Mouse (Mus musculus) G1E (cell line): ENCODE measurements around the gene Dok1. TPM values are rescaled to one million over a fixed set of nuclear protein-coding genes. Genes with fewer than 3 reads are reported as not detected.

Experiments
- ATAC-seq: 2 replicates; pipeline ENCODE4 v1.8.0; 2016; ENCODE audit warnings: mild to moderate bottlenecking; ENCODE audit not compliant: insufficient number of reproducible peaks, poor library complexity, low FRiP score, severe bottlenecking; ENCODE audit errors: extremely low read depth
- DNase-seq: peaks from one replicate; pipeline ENCODE4 v3.0.0; 2012; ENCODE audit warnings: low spot score
- H3K27me3 ChIP-seq: 2 replicates; pipeline ENCODE4 v1.6.1; 2012; ENCODE audit warnings: mild to moderate bottlenecking, low read length, inconsistent platforms; ENCODE audit not compliant: insufficient read depth
- H3K36me3 ChIP-seq: replicated peaks from 2 replicates; pipeline ENCODE3; 2012; ENCODE audit warnings: mild to moderate bottlenecking, inconsistent platforms
- H3K4me1 ChIP-seq: 2 replicates; pipeline ENCODE4 v1.6.1; 2012; ENCODE audit warnings: low read depth, low read length, inconsistent platforms, mixed read lengths; ENCODE audit not compliant: insufficient read depth
- H3K4me3 ChIP-seq: 2 replicates; pipeline ENCODE4 v1.5.1; 2012; ENCODE audit warnings: low read depth, mild to moderate bottlenecking, inconsistent platforms, low read length, moderate library complexity, mixed read lengths
- H3K9me3 ChIP-seq: replicated peaks from 2 replicates; pipeline ENCODE4 v1.6.1; 2012; ENCODE audit warnings: inconsistent platforms
- CTCF ChIP-seq: IDR thresholded peaks from 2 replicates; pipeline ENCODE4 v1.5.1; 2012; ENCODE audit warnings: low read depth, low read length, inconsistent platforms, mixed read lengths
- GATA1 ChIP-seq: IDR thresholded peaks from 2 replicates; pipeline ENCODE4 v1.6.1; 2012; ENCODE audit warnings: borderline replicate concordance, low read length, inconsistent platforms, mixed read lengths
- GATA2 ChIP-seq: IDR thresholded peaks from 2 replicates; pipeline ENCODE4 v1.6.1; 2012; ENCODE audit warnings: low read depth, low read length, inconsistent platforms, borderline replicate concordance
- POLR2AphosphoS5 ChIP-seq: IDR thresholded peaks from 2 replicates; pipeline ENCODE4 v1.6.1; 2012; ENCODE audit warnings: low read depth, low read length, inconsistent platforms; ENCODE audit not compliant: insufficient replicate concordance
- TAL1 ChIP-seq: conservative IDR thresholded peaks from 2 replicates; pipeline ENCODE4 v1.6.1; 2012; ENCODE audit warnings: low read depth, low read length, inconsistent platforms, mixed read lengths
- polyA plus RNA-seq: library from polyadenylated mRNA; stranded (reverse); fragments of >175 nt; gene quantifications from 2 replicates; pipeline ENCODE4 v1.2.3, GENCODE M21; 2012
- total RNA-seq, 2 experiments: library from RNA; stranded (forward) in 1 of 2; stranded (reverse) in 1 of 2; fragments of 200-1000 nt in 1 of 2; fragments of >200 nt in 1 of 2; fragmentation: Nextera tagmentation in 1 of 2; gene quantifications; 2 replicates each; pipeline ENCODE4 v1.2.3; 2014 to 2017

Gene Dok1
- total and polyA plus RNA-seq, 3 experiments: 7.8 to 82.5 (median 28.4) TPM

GRCm38 (mm10) chr6:83037188-83037587 lies 3.9 kb upstream of the Dok1 start:
- ATAC-seq: no peak
- H3K4me1 ChIP-seq: peaks cover 40% of the 10 kb centered on the region
- TF ChIP-seq GATA1 (no peak), CTCF (no peak), TAL1 (no peak), POLR2AphosphoS5 (no peak), GATA2 (no peak)
- peaks cover 2% of the 10 kb centered on the region for H3K36me3 ChIP-seq
- no peak for DNase-seq
- H3K9me3 ChIP-seq: no peaks in the 10 kb centered on the region
- peaks cover 30% of the 10 kb centered on the region for H3K27me3 ChIP-seq
- H3K4me3 ChIP-seq: no peak overlapping the region

GRCm38 (mm10) chr6:83034463-83035055 lies 1.3 kb upstream of the Dok1 start:
- no peak for TF ChIP-seq GATA1
- TF ChIP-seq GATA2: no peak
- TF ChIP-seq TAL1: no peak
- no peak for TF ChIP-seq CTCF
- TF ChIP-seq POLR2AphosphoS5: no peak
- ATAC-seq (no peak), DNase-seq (no peak)
- no peaks in the 10 kb centered on the region for H3K9me3 ChIP-seq
- H3K36me3 ChIP-seq: peaks cover 29% of the 10 kb centered on the region
- peaks cover 66% of the 10 kb centered on the region for H3K4me1 ChIP-seq
- H3K27me3 ChIP-seq: peaks cover 30% of the 10 kb centered on the region
- no peak overlapping the region; the same call in 1 of the 2 replicates for H3K4me3 ChIP-seq

GRCm38 (mm10) chr6:83032769-83033191 lies 491 bp downstream of the Dok1 start:
- peaks cover 23% of the 10 kb centered on the region for H3K27me3 ChIP-seq
- TF ChIP-seq GATA1: no peak
- no peak for TF ChIP-seq CTCF
- no peak for TF ChIP-seq TAL1
- no peak for TF ChIP-seq GATA2
- no peak for TF ChIP-seq POLR2AphosphoS5
- no peaks in the 10 kb centered on the region for H3K9me3 ChIP-seq
- DNase-seq (no peak), ATAC-seq (peak; percentile 42; the same call in 1 of the 2 replicates)
- peak overlapping the region; percentile 81 for H3K4me3 ChIP-seq
- H3K4me1 ChIP-seq: peaks cover 70% of the 10 kb centered on the region
- peaks cover 40% of the 10 kb centered on the region for H3K36me3 ChIP-seq

- peaks cover 78% of the 10 kb centered on the region for H3K4me1 ChIP-seq
Observed at GRCm38 (mm10) chr6:83031921-83032590, 1.2 kb downstream of the Dok1 start.

GRCm38 (mm10) chr6:83031111-83031510 lies 2.2 kb downstream of the Dok1 start:
- H3K4me3 ChIP-seq: no peak overlapping the region; the same call in 1 of the 2 replicates
- H3K9me3 ChIP-seq: no peaks in the 10 kb centered on the region
- DNase-seq (no peak), ATAC-seq (no peak)
- H3K4me1 ChIP-seq: peaks cover 81% of the 10 kb centered on the region
- H3K36me3 ChIP-seq: peaks cover 42% of the 10 kb centered on the region
- peaks cover 15% of the 10 kb centered on the region for H3K27me3 ChIP-seq
- TF ChIP-seq TAL1 (no peak), GATA1 (no peak), POLR2AphosphoS5 (no peak), GATA2 (no peak), CTCF (no peak)

More at GRCm38 (mm10) chr6:83031921-83032590, 1.2 kb downstream of the Dok1 start:
- Histone ChIP-seq H3K9me3 (no peaks in the 10 kb centered on the region), H3K4me3 (peak overlapping the region; percentile 81), H3K27me3 (peaks cover 21% of the 10 kb centered on the region), H3K36me3 (peaks cover 42% of the 10 kb centered on the region)
- no peak for ATAC-seq
- no peak for DNase-seq
- no peak for TF ChIP-seq POLR2AphosphoS5
- TF ChIP-seq GATA1: no peak
- TF ChIP-seq CTCF: no peak
- TF ChIP-seq TAL1: no peak
- no peak for TF ChIP-seq GATA2

- DNase-seq (no peak), ATAC-seq (no peak)
- no peaks in the 10 kb centered on the region for H3K9me3 ChIP-seq
- H3K36me3 ChIP-seq: peaks cover 42% of the 10 kb centered on the region
- TF ChIP-seq TAL1: no peak
- peaks cover 4% of the 10 kb centered on the region for H3K27me3 ChIP-seq
- H3K4me1 ChIP-seq: peaks cover 81% of the 10 kb centered on the region
- H3K4me3 ChIP-seq: no peak overlapping the region
Observed at GRCm38 (mm10) chr6:83029777-83030176, 3.5 kb downstream of the Dok1 start.

- peaks cover 42% of the 10 kb centered on the region for H3K36me3 ChIP-seq
- H3K27me3 ChIP-seq: no peaks in the 10 kb centered on the region
- no peak for DNase-seq
- H3K4me3 ChIP-seq: peak overlapping the region; percentile 38; the same call in 1 of the 2 replicates
- TF ChIP-seq TAL1 (no peak), POLR2AphosphoS5 (no peak), CTCF (no peak), GATA1 (no peak), GATA2 (no peak)
- H3K9me3 ChIP-seq: no peaks in the 10 kb centered on the region
- H3K4me1 ChIP-seq: peaks cover 84% of the 10 kb centered on the region
- no peak for ATAC-seq
Observed at GRCm38 (mm10) chr6:83027706-83028105, 5.6 kb downstream of the Dok1 start.
